Mouse (Mus musculus): ENCODE results near the gene Tmem184b.

Tmem184b gene

DNA sequence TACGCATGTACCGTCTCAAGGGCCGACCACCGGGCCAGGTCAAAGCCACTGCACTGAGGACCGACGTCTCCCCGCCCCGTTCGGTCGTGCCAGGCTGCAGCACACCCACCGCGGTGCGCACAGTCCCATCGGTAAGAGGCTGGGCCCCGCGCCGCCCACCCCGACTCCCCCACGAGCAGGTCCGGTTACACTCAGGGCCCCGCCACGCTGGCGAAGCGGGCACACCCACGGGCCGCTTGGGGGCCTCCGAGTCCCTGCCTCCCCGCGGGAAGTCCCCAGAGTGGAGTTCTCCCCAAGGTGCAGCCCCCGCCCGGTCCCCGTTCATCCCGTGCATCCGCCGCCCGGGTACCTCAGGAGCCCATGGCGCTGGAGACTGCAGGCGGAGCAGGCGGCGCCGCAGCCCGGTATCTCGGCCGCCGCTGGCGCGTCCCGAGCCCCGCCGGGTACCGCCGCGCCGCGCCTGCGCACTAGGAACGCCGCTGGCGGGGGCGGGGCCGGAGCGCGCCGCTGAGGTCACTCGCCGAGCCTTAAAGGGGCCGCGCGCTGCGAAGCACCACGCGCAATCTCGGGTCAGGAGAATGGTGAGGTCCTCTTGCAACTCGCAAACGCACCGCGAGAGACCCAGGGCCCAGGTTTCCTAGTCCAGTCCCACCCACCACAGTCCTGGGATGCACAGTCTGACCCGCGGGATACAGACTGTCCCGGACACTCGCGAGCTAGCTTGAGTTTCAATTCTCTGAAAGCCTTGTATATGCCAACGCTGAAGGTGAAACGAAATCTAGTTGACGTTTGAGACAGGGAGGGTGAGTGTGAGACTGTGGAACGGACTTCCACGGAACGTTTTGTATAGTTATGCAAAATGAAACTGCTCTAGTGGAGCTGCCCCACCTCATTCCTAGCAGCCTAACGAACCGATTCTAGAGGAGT, at the start of gene Tmem184b:
Gene Tmem184b, minus strand, starts transcription at position 734 of the 927 bp plus-strand sequence.
- DNase-seq (ENCODE audit: low spot score): peak; percentile 82

DNA sequence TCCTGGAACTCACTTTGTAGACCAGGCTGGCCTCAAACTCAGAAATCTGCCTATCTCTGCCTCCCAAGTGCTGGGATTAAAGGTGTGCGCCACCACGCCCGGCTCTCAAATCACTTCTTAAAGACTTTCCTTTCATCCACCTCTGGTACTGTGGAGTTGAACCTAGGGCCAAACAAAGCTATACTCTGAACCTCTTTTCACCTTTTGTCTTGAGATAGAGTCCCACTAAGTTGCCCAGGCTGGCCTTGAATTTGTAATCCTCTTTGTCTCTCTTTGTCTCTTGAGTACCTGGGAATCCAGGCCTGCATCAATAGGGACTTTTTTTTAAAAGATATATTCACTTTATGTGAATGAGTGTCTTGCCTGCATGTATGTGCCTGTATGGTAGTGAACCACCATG, 44.7 kb upstream of the Tmem184b start:
- DNase-seq (ENCODE audit: low spot score): no peak

GRCm38 (mm10) chr15:79445786-79446654, 42.7 kb upstream of the Tmem184b start:
- peak; percentile 89 for DNase-seq (ENCODE audit: low spot score)

GRCm38 (mm10) chr15:79443856-79444410, 40.6 kb upstream of the Tmem184b start:
- no peak for DNase-seq (ENCODE audit: low spot score)

- DNase-seq (ENCODE audit: low spot score): no peak
Observed at GRCm38 (mm10) chr15:79442961-79443518, 39.7 kb upstream of the Tmem184b start.

DNA sequence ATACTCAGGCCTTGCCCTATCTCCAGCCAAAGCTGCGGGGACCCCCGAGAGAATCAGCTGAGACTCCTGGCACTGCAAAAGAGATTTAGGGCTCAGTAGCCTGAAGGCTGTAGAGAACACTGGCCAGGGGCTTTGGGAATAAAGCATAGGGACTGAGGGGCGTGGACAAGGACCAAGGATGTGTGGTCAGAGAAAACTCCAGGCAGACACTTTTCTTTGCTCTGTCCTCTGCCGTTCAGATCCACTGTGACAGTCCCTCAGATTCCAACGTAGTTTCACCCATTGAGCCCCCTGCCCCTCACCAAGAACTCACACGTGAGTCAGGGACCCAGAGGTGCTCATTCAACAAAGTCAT, 38.9 kb upstream of the Tmem184b start:
- no peak for DNase-seq (ENCODE audit: low spot score)

GRCm38 (mm10) chr15:79441331-79442256, 38.2 kb upstream of the Tmem184b start:
- DNase-seq (ENCODE audit: low spot score): peak; percentile 65

DNA sequence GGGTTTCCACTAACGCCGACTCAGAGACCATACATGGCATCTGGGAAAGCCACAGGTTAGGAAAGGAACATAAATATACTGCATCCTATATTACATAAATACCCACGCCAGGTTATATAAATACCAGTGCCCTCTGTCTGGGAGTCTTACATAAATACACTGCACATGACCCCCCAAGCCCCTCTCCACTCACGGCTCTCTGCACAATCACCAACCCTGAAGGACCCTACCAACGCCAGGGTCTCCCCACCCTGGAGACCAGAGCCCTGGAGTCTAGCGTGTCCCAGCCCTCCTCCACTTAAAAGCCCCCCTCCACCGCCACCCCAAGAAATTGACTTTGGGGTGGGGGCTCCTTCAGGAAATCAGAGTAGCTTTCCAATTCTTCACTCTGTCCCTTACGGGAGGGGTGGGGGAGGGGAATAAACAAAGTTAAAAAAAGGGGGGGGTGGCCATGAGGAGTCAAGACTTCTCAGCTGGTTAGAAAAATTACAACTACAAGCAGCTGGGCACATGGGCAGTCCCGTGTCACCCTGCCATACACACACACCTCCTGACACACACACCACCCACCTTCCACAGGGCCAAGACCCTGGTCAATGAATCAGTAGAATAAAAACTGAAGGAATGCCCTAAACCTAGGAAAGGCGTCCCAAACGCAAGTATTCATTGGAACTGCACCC, 37.4 kb upstream of the Tmem184b start:
- DNase-seq (ENCODE audit: low spot score): peak; percentile 40

DNA sequence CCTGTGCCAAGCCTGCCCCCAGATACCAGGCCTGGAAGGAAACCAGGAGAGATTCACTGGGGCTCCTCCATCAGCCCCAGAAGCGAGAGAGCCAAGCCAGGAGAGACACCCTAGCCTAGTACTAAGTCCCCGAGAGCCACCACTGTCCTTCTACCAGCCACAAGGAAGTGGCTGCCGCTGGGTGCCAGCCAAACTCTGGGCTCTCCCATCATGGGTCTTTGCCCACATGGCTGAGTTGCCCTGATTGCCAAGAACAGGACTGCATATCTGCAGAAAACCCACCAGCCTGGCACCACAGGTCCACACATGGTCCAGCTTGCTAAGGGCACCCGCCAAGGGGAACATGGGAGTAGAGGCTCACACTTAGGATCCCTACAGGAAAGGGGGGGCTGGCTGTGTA, 36.9 kb upstream of the Tmem184b start:
- DNase-seq (ENCODE audit: low spot score): peak; percentile 36

DNA sequence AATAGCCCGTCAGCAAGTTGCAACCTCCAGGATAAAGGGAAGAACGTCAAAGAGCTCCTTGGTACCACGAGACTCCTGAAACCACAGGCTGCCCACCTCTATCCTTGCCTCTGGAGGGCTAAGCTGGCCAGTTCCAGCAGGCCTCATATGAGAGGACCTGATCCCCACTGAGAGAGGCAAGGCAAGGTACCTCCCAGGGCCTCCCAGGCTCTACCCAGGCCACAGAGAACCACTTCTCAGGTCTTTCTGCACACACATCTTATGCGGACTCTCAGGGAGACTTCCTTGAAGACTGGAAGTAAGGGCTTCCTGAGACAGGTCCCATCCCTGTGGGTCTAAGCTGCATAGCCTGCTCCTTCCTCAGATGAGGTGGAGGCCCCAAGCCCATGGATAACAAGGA, 36.0 kb upstream of the Tmem184b start:
- DNase-seq (ENCODE audit: low spot score): no peak

DNA sequence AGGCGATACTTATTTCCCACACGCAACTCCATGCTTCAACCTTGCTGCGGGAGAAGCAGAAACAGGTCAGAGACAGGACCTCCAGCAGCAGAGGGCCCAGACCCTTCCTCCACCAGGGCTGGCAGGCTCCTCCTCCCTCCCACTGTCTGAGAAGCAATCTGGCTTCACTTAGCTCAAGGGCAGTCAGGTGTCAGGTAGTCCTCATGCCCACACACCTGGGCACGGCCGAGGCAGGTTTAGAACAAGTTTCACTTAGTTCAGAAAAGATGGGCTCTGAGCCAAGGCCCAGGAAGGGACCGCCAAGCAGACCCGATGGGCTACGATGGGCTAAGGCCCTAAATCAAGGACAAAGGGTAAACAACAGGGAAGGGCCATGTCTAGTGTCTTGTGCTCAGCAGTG, 35.4 kb upstream of the Tmem184b start:
- DNase-seq (ENCODE audit: low spot score): no peak

- no peak for DNase-seq (ENCODE audit: low spot score)
Observed at GRCm38 (mm10) chr15:79438209-79438810, 34.9 kb upstream of the Tmem184b start.

- no peak for DNase-seq (ENCODE audit: low spot score)
Observed at GRCm38 (mm10) chr15:79437541-79438208, 34.3 kb upstream of the Tmem184b start.

GRCm38 (mm10) chr15:79436481-79436921, 33.1 kb upstream of the Tmem184b start:
- no peak for DNase-seq (ENCODE audit: low spot score)

GRCm38 (mm10) chr15:79435191-79435671, 31.9 kb upstream of the Tmem184b start:
- no peak for DNase-seq (ENCODE audit: low spot score)

DNA sequence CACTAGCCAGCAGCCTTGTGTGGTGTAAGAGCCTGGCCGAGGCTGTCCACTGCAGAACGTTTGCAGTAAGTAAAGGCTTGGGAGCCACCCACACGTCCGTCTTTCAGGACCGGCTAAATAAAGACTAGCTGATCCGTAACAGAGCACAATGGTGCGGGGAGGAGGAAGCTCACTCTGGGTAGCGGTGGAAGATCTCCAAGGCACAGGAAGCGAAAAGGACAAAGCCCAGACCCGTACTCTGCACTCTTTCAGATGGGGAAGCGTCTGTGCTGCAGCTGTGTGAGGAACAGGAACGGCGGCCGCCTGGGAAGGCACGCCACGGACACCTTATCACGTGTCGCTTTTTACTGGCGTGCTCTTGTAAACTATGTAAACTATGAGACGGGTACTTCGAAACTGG, 29.5 kb upstream of the Tmem184b start:
- no peak for DNase-seq (ENCODE audit: low spot score)

- DNase-seq (ENCODE audit: low spot score): no peak
Observed at GRCm38 (mm10) chr15:79432328-79432727, 29.0 kb upstream of the Tmem184b start.

DNA sequence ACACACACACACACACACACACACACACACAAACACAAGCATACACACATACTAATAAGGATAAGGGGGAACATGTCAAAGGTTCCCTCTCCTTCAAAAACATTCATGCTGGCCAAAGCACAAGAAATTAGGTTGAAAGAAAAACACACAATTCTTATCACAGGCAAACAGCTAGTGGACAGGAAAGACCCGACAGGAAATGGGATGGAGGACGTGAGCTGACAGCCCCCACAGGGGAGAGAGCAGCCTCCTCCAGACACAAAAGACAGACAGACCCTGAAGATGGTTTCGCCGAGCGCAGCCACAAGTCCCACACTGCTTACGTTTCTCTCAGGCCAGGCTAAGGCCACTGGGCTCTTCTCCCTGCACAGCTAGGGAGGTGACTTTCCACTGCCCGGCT, 28.6 kb upstream of the Tmem184b start:
- DNase-seq (ENCODE audit: low spot score): no peak

- DNase-seq (ENCODE audit: low spot score): no peak
Observed at GRCm38 (mm10) chr15:79430461-79431000, 27.2 kb upstream of the Tmem184b start.

Measured in adipocyte (in vitro differentiated cells).